Mouse (Mus musculus) neutrophil, adult 5-6 weeks (primary cell): ENCODE measurements around the gene Tnfsf15. TPM values are rescaled to one million over a fixed set of nuclear protein-coding genes. Genes with fewer than 3 reads are reported as not detected.

Source experiments
- ATAC-seq: fragments of 151-379, 151-347 bp; 2 replicates; pipeline ENCODE4 v1.8.0; 2017; ENCODE audit warnings: mild to moderate bottlenecking, moderate TSS enrichment; ENCODE audit not compliant: insufficient number of reproducible peaks, poor library complexity, low FRiP score, severe bottlenecking; ENCODE audit errors: extremely low read depth
- total RNA-seq: library from RNA; stranded (forward); fragments of 200-1000 nt; gene quantifications from 2 replicates; pipeline ENCODE4 v1.2.3, GENCODE M21; 2017

The Tnfsf15 gene
- not detected in 2 replicates for total RNA-seq

DNA sequence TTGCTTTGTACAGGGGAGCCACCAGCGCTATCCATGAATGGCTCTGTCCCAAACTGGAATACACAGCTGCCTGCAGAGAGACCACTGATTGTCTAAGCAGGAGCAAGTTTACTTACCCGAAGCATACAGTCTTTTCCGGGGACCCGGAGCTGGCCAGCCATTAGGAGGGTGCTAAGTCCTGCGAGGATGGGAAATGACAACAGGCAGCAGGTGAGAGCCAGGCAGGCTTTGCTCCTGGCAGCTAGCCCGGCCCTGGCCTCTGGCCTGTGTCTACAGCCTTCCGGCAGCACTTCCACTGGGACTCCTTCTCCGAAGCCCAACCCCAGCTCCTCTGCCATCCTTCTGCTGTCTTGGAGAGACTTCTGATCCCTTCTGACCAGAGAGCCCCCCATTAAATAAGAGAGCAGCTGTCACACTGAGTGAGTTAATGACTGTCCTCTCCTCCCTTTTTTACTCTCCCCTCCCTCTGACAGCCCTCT is at the start of gene Tnfsf15:
Gene Tnfsf15 (minus strand): TSS at position 421 of the 479 bp plus-strand sequence.
- no peak for ATAC-seq

DNA sequence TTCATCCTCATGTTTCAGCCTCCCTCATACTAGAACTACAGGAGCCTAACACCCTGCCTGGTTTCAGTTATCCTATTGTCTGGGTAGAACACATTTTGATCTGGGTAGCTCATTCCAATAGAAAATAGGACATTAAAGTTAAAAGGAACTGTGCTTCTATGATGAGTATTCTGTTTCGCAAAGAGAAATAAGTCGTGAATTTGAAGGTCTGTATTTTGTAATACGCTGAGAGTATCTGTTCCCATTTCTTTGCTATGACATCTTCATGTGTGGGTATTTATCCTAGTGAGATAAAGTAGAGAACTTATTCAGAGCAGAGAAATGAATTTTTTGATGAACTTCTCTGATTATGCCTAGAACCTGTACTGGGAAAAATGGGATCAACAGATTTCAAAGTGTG is 47.4 kb upstream of the Tnfsf15 start:
- no peak for ATAC-seq

DNA sequence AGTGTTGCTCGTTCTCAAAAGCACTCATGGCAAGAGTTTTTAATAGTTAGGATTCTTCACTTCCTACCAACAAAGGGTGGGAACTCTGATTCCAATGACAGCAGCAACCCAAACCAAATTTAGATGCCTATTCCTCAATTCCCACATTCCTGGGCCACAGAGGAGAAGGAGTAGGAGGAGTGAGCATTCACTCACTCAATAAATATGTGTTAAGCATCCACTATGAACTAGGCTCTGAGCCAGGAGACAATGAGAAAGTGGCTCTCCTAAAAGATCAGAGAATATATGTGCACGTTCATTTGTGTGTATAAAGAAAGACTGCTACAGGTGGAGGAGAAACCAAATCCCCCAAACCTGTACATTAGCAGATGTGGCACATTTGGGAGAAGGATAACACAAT is 40.6 kb upstream of the Tnfsf15 start:
- no peak for ATAC-seq

DNA sequence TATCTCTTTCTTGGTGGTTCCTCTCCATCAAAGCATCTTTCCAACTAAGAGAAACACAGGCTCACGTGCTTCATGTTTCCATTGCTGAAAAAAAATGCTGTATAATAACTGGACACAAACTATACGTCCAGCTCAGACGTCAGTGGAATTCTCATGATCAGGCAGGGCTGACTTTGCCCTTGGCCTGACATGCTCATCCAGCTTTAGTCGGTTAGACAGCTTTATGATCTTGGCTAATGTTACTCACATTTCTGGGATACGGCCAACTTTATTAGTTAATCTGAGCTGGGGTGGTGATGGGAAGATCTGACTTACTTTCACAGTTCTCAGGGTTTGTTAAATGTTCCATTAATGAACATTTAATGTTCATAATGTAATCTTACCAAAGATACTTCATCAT is 38.9 kb upstream of the Tnfsf15 start:
- ATAC-seq: no peak

DNA sequence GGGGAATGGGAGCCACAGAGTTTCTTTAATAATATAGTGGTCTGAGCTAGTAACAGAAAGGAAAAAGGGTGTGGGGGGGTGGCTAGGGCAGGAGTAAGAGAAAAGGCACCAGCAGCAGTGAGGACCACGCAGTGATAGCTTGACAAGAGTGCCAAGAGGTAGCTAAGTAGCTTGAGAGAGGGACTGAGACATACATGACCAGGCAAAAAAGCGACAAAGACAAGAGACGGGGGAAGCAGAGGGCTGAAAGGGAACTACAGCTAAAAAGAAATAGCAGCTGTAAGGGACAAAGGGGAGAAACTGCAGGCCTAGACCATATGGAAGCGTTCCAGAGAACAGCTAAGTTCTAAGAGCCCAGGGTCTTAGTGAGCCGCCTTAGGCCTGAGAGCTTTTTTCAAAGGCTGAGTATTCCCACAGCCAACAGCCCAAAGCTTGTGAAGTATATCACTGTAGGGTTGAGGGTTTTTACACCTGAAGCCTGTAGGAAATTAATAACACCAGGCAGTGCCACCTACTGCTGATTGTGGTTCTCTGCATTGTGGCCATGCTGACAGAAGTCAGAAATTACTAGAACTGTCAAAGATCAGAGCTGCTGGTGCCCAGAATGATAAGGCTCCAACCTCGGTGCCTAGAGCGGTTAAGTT is 38.2 kb upstream of the Tnfsf15 start:
- no peak for ATAC-seq

DNA sequence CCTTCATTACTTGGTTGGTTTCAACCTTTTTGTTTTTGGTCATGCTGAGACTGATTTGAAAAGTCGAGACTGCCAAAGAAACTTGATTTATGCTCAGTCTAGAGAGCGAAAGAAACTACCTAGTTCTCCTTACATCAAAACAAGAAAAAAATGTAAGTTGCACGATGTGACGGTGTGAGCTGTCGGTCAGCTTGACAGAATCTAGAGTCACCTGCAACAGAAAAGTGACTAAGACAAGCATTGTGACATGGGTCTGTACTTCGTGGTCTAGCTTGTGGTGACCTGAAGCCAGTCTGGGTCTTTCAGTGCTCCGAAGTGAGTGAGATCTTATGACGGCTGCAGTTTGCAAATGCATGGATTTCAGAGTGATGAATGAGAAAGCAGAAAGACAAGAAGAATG is 32.3 kb upstream of the Tnfsf15 start:
- ATAC-seq: no peak

DNA sequence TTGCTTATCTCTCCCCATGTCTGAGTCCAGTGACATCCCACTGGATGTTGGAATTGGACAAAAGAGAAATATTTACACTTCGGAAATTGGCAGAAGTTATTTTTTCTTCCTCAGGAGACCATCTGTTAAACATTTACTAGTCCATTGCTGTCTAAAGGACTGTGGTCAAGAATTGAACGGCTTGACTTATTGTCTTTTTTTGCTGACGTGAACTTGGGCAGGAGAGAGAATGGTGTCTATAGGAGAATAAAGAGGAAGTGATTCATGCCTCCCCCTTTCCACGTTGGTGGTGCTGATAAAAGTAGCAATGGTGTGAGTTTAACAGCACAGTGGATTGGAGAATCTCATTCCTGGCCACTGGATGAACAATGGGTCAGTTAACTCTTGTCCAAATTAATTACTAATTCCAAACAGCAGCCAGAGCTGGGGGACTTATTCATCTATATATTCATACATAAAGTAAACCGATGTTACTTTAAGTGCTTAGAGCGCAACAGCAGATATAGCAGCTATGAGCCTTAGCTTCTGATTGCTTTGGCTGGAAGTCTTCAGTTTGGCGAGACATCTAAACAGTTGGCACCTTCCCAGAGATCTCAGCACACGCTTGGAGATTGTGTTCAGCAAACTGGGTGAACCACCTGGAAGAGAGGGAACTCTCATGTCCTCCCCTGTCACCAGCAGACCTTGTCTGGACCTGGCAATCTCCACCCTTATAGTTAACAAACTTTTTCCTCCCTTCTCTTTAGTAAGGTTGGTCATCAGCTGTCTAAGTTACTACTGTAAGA is 28.6 kb upstream of the Tnfsf15 start:
- no peak for ATAC-seq

DNA sequence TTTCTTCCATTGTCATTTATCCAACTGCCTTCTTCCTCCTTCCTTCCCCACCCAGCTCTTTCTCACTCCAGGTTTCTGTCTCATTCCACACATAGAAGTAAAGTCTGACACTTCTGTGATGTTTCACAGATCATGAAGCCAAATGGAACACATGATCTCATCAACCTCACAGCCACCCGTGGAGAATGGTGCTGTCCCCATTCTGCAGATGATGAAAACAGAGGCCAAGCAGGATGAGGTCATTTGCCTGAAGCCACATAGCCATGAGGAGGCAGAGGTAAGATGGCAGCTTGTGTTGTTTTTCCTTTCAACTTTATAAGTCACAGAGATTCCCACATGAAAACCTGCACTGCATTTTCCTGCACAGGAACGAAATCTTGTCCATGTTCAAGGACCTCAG is 27.6 kb upstream of the Tnfsf15 start:
- no peak for ATAC-seq

DNA sequence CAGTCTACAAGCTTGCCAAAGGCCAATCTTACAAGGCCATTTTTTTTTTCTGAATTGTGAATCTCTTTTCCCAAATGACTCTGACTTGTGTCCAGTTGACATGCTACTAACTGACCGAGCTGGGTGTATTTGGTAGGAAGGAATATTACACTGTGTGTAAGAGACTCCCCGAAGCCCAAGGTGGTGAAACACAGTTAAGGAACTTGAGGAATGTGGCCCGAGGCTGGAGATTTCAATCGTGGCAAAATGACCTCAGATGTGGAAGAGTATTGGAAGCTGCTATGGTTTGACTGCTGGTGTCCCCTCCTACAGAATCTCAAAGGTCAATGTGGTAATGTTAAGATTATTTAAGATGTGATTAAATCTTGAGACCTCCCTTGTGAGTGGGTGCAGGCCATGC is 26.4 kb upstream of the Tnfsf15 start:
- no peak for ATAC-seq

DNA sequence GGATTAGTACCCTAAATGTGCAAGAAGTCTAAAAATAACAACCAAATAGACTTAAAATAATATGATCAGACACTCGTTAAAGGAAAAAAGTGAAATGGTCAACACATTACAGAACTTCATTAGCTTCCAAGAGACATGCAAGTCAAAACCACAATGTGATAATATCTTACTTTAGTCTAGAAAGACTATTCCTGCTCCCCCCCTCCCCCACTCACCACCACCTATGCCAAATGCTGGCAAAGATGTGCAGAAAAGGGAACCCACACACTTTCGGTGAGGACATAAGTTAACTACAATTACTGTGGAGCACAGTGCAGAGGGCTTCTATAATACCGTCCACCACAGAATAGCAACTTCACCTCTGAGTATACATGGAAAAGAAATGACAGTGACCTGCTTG is 24.2 kb upstream of the Tnfsf15 start:
- no peak for ATAC-seq

DNA sequence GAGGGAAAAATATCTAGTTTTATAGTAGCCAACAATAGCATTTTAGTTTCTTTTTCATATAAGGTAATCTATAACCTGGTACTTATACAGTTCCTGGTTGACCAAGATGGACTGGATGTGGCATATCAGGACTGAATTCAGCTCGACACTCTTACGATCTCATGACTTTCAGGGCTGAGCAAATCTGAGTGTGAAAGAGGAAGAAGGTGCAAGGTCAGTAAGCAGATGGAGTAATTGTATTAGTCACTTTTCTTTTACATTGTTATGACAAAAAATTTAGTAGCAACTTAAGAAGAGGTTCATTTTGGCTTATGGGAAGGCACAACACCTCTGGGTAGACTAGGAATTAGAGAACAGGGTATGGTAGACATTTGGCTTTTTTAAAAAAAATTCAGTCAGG is 20.1 kb upstream of the Tnfsf15 start:
- no peak for ATAC-seq

DNA sequence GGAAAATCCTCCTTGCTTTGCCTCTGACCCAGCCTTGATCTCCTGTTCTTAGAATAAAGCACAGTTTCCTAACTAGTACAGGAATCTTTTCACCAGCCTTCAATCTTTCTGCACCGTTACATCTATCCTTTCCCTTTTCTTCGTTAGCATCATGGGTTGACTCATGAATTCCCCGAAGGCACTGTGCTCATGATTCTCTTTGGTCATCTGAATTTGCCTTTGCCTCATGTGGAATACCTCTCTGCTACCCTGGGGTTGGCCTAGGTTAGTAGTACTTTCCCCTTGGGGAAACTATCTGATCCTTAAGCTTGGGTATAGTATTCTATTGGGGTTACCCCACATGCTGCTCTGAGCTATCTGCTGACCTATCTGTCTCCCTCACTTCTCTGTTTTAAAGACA is 15.0 kb upstream of the Tnfsf15 start:
- ATAC-seq: no peak

DNA sequence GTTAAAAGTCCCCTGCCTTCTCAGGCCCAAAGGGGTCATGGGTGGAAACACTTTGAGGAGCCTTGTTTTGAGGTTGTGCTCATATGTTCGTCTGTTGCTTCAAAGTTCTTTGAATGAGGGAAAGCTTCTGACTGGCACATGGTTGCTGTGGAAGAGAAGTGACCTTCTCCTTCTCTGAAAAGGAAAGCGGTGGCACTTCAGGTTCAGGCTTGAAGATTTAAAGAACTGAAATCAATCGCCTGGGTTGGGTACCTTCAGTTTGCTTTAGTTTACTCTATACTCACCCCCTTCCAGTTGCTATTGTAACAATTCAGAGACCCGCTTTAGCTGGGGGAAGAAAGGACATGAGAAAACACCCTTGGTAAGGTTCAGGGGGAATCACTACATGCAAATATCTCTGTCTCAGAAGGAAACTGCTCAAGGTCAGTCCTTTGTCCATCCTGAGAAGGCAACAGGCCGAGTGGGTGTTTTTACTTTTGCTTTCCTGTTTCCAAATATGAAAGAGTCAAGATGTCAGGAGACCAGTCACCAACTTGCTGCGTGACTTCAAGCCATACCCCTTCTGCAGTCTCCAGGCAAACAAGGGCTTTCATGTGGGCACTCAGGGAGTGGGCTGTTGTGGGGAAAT is 12.7 kb upstream of the Tnfsf15 start:
- no peak for ATAC-seq

DNA sequence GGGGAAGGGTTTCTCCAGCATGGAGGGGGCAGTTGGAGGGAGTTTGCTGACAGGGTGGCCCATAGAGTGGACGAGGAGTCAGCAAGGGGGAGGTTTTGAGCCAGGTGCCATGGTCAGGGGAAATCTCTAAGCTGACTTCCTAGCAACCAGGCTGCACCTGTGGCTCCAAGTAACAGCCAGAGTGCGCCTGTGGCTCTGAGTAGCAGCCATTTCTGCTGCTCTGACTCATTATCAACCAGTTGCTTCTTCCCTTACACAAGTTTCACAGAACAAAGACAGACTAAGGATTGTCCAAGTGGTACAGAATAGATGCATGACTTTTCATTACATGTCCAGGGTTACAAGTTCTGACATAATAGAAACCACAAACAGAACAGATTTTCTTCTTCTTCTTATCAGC is 11.2 kb upstream of the Tnfsf15 start:
- no peak for ATAC-seq

DNA sequence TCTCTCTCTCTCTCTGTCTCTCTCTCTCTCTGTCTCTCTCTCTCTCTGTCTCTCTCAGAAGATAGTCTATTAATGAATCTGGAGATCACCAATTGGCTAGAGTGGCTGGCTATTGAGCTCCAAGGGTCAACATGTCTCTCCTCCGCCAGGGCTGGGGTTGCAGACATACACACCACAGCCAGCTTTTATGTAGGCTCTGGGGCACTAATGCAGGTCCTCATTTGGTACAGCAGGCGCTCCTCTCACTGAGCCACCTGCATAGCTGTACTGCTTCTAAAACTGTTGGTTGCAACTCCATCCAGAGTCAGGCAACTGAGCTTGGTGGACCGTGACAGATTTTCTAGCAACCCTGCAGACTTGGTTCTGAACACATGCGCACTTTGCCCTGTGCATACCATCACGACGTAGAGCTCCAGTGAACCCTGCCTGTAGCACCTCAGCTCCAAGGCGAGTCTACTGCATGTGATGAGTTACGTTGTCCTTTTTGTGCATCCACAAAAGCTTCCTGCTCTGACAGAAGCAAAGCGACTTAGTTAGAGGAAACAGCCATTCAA is 9.6 kb upstream of the Tnfsf15 start:
- ATAC-seq: no peak

DNA sequence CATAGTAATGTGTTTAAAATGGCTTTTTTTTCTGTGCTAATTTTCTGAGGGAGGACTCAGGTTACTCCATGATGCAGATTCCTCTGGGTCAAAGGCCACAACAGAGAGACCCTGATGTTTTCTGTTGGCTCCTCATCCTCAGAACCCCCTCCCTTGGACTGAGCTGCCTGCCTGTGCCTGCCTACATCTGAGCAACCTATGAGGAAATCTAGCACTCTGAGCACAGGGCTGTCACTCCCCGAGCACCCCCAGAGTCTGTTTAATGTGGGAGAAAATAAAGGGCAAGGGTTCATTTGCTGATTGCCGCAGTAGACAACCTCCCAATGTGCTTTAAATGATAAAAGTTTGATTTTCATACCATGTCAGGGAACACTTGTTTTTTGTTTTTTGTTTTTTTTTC is 8.9 kb upstream of the Tnfsf15 start:
- ATAC-seq: no peak

DNA sequence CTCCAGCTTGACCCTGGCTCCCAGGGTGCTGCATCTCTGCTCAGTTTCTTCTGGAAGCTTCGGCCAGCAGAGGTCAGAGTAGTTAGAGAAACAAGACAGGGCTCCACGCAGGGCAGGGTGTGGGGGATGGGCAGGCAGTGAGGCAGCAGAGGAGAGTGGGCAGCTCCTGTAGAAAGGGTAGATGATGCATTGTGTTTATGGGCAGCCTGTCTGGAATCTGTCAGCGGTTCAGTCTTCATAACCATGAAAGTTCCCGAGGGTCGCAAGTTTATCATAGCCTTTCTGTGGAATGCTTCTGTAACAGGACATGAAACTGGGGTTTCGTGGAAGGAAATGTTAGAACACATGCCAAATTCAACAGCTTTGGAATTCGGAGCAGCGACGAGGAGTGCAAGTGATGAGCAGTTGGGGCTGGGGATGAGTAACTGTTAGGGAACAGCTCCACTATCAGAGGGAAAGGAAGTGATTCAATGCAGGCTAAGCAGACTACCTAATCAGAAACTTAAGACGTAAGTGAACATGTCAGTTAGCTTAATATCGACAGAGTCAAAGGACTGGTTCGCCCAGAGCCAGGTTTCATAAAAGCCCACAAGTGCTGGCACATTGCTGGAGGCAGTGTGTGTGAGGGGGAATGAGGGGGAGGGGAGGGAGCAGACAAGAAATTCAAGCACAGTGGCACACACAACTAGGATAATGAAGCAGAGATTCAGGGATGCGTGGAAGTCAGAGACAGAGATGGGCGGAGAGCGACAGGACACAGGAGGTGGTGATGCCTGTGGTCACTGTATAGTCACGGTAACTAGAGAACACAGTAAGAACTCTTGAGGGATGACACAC is 8.0 kb upstream of the Tnfsf15 start:
- ATAC-seq: no peak

DNA sequence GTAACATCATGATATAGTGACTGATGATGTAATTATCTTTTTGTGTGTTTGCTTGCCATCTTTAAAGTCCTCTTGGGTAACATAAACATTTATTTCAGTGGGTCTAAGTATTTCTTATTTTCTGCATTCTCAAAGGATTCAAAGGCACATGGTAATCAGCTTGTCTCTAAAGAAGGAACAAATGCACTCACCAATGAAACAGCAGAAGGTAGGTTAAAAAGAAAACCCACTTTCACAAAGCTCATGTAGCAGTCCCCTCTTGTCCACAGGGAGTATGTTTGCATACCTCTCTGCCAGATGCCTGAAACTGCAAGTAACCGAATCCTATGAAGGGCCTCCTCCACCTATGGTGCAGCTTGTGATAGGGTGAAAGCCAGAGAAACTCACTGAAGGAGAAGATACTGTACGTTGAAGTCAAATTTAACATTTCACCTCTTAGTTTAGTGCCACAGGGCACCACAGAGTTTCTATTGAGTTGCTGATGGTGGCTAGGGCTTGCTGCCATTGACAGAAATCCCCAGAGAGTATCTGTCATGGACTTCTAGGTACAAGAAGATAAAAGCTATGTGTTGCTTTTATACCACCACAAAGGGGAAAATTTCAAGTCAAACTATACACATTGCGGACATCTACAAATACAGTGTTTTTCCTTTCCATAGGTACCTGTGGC is 3.3 kb upstream of the Tnfsf15 start:
- no peak for ATAC-seq

DNA sequence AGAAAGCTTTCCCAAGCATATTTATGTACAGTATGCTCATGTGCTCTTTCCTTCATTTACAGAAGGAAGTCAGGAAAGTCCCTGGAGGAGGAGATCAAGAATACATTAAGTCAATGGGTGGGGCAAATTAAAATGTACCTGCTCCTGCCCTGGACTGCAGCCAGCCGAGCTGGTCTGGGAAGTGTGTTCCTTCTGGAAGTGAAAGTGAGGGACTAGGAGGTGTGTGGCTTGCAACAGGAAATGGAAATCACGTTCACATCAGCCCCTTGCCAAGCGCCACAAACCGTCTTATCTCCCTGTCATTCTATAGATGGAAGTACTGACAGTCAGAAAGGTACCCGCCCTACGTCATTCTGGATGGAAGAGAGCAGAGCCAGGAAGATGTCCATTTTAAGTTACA is 358 bp upstream of the Tnfsf15 start:
- ATAC-seq: no peak
